Mouse (Mus musculus) brown adipose tissue, adult 24 weeks (tissue): ENCODE measurements at regions not wholly inside any gene's neighbourhood (a gene's known extent, or its start where the extent isn't known, plus 50 kb on each side); places are given as distances from the start of the nearest gene placed in this dataset.
"Not testable (repeated sequence)": the region's sequence is repeated elsewhere in the genome, so short reads cannot be mapped to it uniquely, and the experiment has no call there.

Source experiments
- H3K27ac ChIP-seq: fragments of 200-500 bp; replicated peaks from 2 replicates; pipeline ENCODE4 v1.5.1; 2012; ENCODE audit warnings: low read depth, mild to moderate bottlenecking, low read length
- H3K4me1 ChIP-seq: fragments of 200-500 bp; 2 replicates; pipeline ENCODE4 v1.6.1; 2012; ENCODE audit warnings: low read length, mixed read lengths; ENCODE audit not compliant: control insufficient read depth, insufficient read depth, insufficient read length
- H3K4me3 ChIP-seq: fragments of 200-500 bp; 2 replicates; pipeline ENCODE4 v1.5.1; 2012; ENCODE audit warnings: low read depth, mild to moderate bottlenecking, low read length, moderate library complexity; ENCODE audit not compliant: insufficient read depth

DNA sequence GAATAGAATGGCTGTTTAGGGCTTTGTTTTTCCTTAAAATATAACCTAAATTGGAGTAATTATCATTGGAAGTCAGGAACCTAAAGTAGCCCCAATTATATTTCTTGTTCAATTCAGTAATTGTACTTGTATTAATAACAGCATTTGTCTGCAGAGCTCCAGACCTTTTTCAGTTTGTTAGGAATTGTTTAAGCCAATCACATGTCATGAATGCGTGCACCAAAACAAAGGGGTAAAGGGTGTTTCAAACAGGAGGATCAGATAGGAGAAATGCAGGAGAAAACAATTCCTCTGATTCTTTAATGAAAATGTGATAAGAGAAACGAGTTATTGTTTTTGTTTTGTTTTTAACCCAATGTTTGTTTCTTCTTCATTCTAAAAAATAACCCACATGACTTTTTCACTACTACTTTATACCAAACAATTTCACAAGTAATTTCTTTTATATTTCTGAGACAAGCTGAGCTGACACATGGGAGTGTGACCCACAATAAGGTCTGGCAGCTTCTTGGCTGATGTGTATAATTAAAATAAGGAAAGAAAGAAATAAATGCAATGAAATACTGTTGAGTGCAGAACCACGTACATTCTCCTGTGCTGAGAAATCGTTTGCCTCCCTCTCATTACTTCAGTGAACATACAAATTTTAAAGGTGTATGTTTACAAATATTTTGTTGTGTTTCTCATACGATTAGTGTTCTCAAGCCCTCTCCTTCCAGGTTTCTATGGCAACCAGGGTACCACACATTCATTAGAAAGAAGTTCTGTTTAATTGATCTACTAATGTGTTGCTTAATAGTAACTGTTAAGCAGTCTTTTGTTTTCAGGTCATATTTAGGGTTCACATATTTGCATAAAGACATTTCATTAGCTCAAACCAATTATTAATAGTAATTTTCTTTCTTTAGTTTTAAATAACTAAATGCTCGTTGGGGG, 397.7 kb downstream of the Isl1 start:
- no peak overlapping the region for H3K27ac ChIP-seq
- H3K4me1 ChIP-seq = no peaks in the 10 kb centered on the region
- no peak overlapping the region for H3K4me3 ChIP-seq

DNA sequence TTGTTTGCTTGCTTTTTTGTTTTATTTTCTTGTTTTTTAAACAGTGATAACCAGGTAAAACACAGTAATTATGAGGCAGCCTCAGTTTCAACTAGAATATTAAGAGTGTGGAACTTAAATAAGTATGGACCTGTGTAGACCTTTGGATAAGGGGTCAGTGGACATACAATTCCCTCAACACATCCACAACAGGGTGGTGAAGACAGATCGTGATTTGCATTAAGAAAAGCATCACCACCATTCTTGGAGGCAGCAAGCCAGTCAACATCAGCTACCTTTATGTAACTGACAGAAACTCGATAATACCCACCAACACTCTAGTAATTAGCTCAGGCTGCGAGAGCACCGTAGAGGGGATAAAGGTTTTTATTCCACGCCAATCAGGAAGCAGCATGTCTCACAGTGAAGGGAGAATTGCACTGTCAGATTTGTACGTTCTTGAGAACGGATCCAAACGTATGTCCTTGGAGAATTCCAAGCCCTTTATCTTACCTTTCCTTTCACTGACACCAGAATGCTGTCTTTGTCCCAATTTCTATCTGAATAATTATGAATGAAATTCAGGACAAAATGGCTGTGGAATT, 398.5 kb downstream of the Isl1 start:
- Histone ChIP-seq H3K27ac (no peak overlapping the region), H3K4me3 (no peak overlapping the region), H3K4me1 (no peaks in the 10 kb centered on the region)

DNA sequence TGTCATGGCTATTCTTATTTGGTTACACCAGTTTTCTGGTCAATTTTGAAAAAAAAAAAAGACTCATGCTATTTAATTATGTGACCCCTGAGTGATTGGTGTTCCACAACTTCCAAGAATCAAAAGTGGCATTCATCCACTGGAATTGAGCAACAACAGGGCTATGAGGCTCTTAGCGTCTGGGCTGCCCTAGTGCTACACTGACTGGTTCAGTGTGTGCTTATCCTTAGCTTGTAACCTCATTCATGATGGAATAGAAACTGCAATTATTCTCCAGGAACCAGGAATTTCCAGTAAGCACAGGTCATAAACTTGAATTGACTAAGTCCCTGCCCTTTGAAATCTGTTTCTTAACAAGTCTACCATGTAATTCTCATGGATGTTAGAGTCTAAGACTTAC, 428.9 kb downstream of the Isl1 start:
- Histone ChIP-seq H3K27ac (no peak overlapping the region), H3K4me1 (no peaks in the 10 kb centered on the region), H3K4me3 (no peak overlapping the region)

DNA sequence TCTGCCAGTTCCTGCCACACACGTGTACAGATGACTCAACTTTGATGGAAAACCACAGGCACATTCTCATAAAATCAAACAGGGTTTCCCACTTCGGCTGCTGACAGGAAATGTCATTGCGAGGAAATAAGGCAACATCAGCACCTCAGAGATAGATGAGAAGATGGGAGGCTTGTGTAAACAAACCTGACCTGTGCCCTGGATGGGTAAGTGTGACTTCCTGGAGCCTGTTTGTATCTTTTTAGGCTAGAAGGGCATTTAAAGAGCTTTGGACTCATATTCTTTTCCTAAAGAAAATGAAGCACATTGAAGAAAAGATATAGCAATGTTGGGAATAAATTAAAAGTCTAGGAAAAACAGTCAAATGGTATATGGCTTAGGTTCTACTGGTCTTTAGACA, 449.0 kb downstream of the Isl1 start:
- H3K4me1 ChIP-seq = no peaks in the 10 kb centered on the region
- no peak overlapping the region for H3K4me3 ChIP-seq
- H3K27ac ChIP-seq = no peak overlapping the region

DNA sequence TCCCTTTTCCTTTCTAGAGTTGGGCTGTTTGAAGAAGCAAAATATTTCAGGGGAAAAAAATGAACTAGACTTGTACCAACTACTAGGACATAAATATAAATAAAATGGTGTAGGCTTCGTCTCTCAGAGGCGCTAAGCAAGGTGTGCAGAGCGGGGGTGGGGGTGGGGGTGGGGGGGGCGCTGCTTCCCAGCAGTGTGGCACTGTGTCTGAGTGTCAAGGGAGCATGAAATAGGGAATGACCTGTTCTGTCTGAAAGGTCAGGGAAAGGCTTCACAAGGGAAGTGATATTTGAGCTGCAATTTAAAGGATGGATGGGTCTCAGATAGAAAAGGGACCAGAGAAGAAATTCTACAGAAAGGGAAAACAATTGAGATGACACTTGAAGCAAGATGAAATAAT, 452.9 kb downstream of the Isl1 start:
- Histone ChIP-seq H3K4me3 (no peak overlapping the region), H3K4me1 (no peaks in the 10 kb centered on the region), H3K27ac (no peak overlapping the region)

DNA sequence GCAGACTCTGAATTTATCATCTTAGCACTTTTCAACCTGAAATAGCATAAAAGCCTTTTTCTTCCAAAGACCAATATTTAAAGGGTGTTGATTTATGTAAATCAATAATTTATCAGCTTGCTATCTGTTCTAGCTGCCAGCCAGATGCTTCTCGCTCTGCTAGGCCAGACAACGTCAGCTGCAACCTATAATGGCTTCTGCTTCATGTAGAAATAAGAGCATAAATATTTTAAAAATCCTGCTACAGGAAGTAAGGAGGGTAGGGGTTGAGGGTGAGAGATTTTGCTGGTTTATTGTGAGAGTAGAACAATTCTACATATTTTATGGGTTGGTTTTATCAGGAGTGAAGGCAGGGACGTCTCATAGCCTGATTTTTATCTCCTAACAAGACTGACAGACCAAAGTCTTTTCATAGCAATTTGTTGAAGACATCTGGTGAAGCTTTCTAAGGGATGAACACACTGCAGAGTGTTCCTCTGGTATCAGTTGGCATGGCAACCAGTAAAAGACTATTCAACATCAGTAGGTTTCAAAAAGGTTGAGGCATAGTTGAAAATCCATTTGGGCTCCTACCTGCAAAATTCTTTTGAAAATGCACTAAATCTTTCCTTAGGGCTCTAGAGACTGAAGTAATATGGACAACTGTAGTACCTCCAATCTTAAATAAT, 456.7 kb downstream of the Isl1 start:
- no peak overlapping the region for H3K27ac ChIP-seq
- no peaks in the 10 kb centered on the region for H3K4me1 ChIP-seq
- H3K4me3 ChIP-seq = no peak overlapping the region

DNA sequence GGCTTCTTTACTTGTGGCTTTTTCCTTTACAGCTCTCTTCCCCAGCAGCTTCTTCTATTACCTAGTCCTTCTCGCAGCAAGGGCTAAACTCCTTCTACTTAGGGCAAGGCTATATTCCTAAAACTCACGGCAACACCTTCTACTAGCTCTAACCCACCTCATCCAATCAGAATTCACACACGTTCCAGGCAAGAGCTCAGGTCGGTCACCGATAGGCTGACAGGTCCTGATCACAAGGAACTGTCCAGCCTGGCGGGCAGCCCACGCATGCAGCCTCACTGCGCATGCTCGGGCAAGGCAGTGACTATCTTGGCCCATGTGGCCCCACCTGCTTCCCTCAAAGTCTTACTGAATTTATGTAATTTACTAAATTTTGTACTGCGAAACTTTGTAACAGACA, 466.4 kb downstream of the Isl1 start:
- H3K4me1 ChIP-seq = no peaks in the 10 kb centered on the region
- no peak overlapping the region for H3K4me3 ChIP-seq
- no peak overlapping the region for H3K27ac ChIP-seq

DNA sequence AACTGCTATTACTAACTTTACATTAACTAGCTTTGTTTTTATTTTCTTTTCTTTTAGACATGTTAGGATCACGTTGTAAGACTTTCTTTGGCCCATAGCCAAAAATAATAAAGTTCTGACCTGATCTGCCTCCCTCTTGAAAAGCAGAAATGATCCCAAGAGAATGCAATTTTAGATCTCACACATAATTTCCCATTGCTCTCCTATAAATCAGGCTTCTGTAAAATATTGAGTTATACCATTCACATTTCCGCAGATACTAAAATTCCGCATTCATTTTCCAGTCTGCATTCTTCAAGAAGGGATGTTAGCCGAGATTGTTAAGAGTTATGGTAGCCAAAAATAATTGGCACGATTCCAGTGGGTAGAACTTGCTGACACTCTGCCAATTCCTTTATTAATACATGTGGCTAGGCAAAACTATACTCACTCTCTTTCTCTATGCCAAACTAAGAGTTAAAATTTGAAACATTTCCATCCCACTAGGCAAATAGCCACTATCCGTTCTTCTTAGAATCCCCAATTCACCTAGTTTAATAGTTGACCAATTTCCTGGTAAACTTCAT, 473.2 kb downstream of the Isl1 start:
- Histone ChIP-seq H3K27ac (no peak overlapping the region), H3K4me3 (no peak overlapping the region), H3K4me1 (no peaks in the 10 kb centered on the region)

DNA sequence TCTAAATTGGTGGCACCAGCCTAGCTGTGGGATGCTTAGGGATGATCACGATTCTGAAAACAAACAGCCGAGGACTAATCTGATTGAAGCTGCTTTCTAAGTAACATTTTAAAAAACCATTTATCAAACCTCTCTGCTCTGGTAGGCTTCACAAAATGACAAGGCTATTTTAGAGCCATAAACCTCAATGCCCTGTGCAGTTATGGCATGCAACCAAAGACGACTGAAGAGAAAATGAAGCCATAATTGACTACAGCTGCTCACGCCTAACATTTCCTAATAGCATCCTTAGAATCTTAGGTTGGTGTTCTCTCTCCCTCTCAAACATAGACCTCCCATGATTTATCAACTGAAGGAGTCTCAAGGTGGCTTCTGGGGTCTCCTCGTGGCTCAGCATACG, 484.3 kb downstream of the Isl1 start:
- no peak overlapping the region for H3K27ac ChIP-seq
- H3K4me3 ChIP-seq = no peak overlapping the region
- H3K4me1 ChIP-seq = no peaks in the 10 kb centered on the region

DNA sequence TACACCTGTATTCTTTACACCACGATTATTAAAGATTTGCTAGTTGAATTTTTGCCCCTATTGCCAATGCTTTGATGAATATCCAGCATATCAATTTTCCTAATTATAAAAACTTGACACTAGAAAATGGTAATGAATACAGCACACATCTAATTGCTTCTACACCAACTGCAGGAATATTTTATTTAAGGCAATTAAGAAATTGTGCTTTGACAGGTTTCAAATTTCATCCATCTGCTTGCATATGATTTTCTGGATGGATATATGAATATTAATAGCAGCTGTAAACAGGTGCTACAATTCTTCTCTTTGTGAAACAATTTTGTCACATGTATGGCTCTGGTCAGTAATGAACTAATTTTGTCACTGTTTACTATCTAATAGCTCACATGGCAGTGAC, 487.0 kb downstream of the Isl1 start:
- Histone ChIP-seq H3K4me1 (no peaks in the 10 kb centered on the region), H3K4me3 (no peak overlapping the region), H3K27ac (no peak overlapping the region)

DNA sequence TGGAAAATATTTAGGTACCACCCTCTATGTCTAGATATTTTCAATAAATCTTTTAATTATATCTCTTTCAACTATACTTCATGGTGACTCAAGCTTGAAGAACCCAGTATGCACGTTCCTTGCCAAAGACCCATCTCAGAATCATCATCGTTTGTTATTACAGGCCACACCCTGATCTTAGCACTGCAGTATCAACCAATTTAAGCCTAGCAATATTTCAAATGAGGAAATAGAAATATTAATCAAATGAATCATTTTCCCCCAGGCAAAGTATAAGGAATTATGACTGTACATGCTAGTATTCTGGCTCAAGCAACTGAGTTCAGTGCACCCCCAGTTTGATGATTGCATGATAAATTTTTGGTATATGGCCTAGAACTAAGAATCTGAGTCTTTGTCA, 495.3 kb downstream of the Isl1 start:
- Histone ChIP-seq H3K4me1 (no peaks in the 10 kb centered on the region), H3K4me3 (no peak overlapping the region), H3K27ac (no peak overlapping the region)

DNA sequence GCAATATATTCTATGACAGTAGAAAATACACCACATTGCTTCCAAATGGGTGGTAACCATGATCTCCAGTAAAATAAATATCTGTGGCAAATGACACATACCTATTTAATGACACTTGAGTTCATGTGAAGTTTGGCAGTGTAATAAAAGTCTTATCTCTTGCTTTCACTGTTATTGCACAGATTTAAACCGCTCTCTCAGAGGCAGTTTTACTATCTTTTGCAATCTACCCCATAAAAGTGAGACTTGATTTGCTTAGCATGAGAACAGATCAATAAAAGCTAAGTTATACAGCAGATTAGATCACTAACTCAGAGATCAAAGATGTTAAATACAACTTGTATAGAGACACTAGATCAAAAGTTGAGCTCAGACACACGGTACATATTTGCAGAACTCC, 510.2 kb downstream of the Isl1 start:
- H3K4me3 ChIP-seq = no peak overlapping the region
- H3K27ac ChIP-seq = no peak overlapping the region
- no peaks in the 10 kb centered on the region for H3K4me1 ChIP-seq

DNA sequence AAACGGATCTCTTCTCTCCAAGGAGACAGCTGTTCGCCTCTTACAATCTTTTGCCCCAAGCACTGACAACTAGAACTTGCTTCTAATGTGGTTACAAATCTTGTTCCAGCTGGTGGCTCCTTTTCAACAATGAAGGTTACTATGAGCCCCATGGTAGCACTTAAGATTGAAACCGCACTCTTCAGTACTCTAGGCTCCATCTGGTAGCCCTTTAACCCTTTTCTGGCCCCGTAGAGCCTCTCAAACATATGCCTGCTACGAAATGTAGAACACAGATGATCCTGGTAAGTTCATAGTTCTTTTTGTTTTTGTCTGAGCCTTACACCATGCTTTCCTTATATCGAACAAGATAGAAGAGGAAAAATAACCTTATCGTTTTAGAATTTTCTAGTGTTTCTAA, 558.2 kb downstream of the Isl1 start:
- Histone ChIP-seq H3K4me3 (no peak overlapping the region), H3K27ac (no peak overlapping the region), H3K4me1 (no peaks in the 10 kb centered on the region)

DNA sequence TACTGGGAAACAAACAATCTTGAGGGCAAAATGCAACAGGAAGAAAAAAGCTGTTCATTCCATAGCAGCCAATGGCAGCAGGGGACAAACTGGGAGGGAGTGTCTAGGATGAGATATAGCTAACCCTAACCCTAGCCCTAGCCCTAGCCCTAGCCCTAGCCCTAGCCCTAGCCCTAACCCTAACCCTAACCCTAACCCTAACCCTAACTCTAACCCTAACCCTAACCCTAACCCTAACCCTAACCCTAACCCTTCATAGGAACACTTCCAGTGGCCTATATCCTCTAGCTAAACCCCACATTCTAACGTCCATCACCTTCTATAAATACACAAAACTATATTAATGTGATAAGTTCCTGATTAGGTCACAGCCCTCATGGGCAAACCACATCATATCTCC, 567.4 kb downstream of the Isl1 start:
- H3K4me1 ChIP-seq, H3K4me3 ChIP-seq, H3K27ac ChIP-seq: not testable (repeated sequence)

DNA sequence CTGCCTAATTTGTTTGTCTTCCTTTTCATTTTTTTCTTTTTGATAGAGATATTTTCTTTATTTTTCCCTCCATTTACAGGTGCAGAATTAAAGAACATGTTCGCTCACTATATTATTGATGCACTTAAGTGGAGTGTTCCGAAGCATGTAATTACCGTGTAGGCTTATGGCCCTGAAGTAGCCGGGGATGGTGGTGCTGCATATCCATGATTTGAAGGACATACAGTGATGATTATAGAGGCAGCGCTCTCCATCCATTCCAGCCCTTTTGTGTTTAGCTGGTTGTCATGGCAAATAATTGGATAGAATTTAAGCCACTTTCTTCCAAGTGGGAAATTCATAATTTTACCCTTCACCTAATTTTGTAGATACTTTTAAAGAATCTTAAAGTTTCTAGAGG, 581.5 kb downstream of the Isl1 start:
- Histone ChIP-seq H3K4me3 (no peak overlapping the region), H3K27ac (no peak overlapping the region), H3K4me1 (no peaks in the 10 kb centered on the region)
